Mouse (Mus musculus): ENCODE measurements at regions not wholly inside any gene's neighbourhood (a gene's known extent, or its start where the extent isn't known, plus 50 kb on each side); places are given as distances from the start of the nearest gene placed in this dataset.

GRCm38 (mm10) chr4:54282934-54283333, 457.1 kb downstream of the Tmem38b start:
- H3K4me1 ChIP-seq (ENCODE audit: control insufficient read depth, insufficient read depth, low read length) = no peaks in the 10 kb centered on the region
- H3K4me3 ChIP-seq (replicated peaks; ENCODE audit: extremely low read depth, low read depth, low read length) = no peak overlapping the region
- TF ChIP-seq CTCF (IDR thresholded peaks at IDR 0.05; ENCODE audit: insufficient read depth, low read length) (no peak), POLR2A (IDR thresholded peaks at IDR 0.05; ENCODE audit: borderline replicate concordance, extremely low read depth, low read depth, low read length) (no peak)
- 90% methylated on average over 13 of the region's 13 CpGs for WGBS
- no peak for DNase-seq

- TF ChIP-seq POLR2A (IDR thresholded peaks at IDR 0.05; ENCODE audit: borderline replicate concordance, extremely low read depth, low read depth, low read length) (no peak), CTCF (IDR thresholded peaks at IDR 0.05; ENCODE audit: insufficient read depth, low read length) (no peak)
These were observed 488.0 kb downstream of the Tmem38b start for GRCm38 (mm10) chr4:54313804-54314203.

DNA sequence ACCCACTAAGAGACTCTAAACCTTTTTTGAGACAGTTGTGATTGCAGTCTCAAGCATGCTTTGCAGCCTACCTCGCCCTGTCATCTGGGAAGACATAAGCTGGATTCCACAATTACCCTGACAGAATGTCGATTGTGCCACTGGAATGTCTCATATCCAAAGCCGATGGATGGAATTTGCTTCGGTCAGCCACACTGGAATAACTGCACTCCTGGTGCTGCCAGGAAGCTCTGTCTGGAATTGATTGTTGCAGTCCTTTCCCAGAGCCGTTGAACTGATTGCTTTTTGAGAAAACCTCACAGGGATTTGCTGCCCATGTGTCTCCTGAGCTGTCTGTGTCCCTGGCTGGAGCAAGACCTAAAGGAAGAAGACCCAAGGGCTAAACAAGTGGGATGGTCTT, 499.0 kb downstream of the Tmem38b start:
- no peak for DNase-seq
- Histone ChIP-seq H3K4me3 (replicated peaks; ENCODE audit: extremely low read depth, low read depth, low read length) (no peak overlapping the region), H3K4me1 (ENCODE audit: control insufficient read depth, insufficient read depth, low read length) (no peaks in the 10 kb centered on the region)
- no peak for TF ChIP-seq POLR2A (IDR thresholded peaks at IDR 0.05; ENCODE audit: borderline replicate concordance, extremely low read depth, low read depth, low read length)
- 59% methylated on average over 5 of the region's 5 CpGs for WGBS

More at GRCm38 (mm10) chr4:54313804-54314203, 488.0 kb downstream of the Tmem38b start:
- no peak overlapping the region for H3K4me3 ChIP-seq (replicated peaks; ENCODE audit: extremely low read depth, low read depth, low read length)
- H3K4me1 ChIP-seq (ENCODE audit: control insufficient read depth, insufficient read depth, low read length) = no peaks in the 10 kb centered on the region
- WGBS = 63% methylated on average over 1 of the region's 1 CpGs
- DNase-seq = no peak

DNA sequence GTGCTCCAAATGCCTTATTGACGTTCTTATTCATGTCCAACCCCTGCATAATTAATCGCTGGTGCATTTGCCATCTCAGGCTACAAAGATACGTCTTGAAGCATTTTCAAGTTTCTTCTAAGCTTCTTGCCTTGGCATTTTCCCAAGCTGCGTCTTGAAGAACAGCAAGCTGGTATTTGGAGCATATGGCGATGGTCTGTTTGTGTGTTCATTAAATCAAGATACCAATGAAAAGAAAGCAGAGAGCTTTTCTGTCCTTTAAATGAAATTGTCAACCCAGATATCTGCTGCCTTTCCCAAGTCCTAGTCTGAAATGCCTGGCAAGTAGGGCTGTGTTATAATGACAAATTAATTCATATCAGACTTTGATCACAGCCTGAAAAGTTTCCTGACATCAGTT, 502.4 kb downstream of the Tmem38b start:
- TF ChIP-seq POLR2A (IDR thresholded peaks at IDR 0.05; ENCODE audit: borderline replicate concordance, extremely low read depth, low read depth, low read length) (no peak), CTCF (IDR thresholded peaks at IDR 0.05; ENCODE audit: insufficient read depth, low read length) (no peak)

GRCm38 (mm10) chr4:54328711-54329427, 503.0 kb downstream of the Tmem38b start:
- no peak for DNase-seq
- Histone ChIP-seq H3K4me3 (replicated peaks; ENCODE audit: extremely low read depth, low read depth, low read length) (no peak overlapping the region), H3K4me1 (ENCODE audit: control insufficient read depth, insufficient read depth, low read length) (0 out of 2 replicates have a peak, but pooled peaks cover 2% of the 10 kb centered on the region)
- 0 out of 2 replicates have a peak, but pooled peaks have one; percentile 7 for TF ChIP-seq CTCF (IDR thresholded peaks at IDR 0.05; ENCODE audit: insufficient read depth, low read length)
- TF ChIP-seq POLR2A (IDR thresholded peaks at IDR 0.05; ENCODE audit: borderline replicate concordance, extremely low read depth, low read depth, low read length) = no peak
- 81% methylated on average over 17 of the region's 17 CpGs for WGBS

More for the DNA sequence above, 502.4 kb downstream of the Tmem38b start:
- Histone ChIP-seq H3K4me1 (ENCODE audit: control insufficient read depth, insufficient read depth, low read length) (0 out of 2 replicates have a peak, but pooled peaks cover 2% of the 10 kb centered on the region), H3K4me3 (replicated peaks; ENCODE audit: extremely low read depth, low read depth, low read length) (no peak overlapping the region)
- no peak for DNase-seq
- WGBS = 75% methylated on average over 5 of the region's 5 CpGs

DNA sequence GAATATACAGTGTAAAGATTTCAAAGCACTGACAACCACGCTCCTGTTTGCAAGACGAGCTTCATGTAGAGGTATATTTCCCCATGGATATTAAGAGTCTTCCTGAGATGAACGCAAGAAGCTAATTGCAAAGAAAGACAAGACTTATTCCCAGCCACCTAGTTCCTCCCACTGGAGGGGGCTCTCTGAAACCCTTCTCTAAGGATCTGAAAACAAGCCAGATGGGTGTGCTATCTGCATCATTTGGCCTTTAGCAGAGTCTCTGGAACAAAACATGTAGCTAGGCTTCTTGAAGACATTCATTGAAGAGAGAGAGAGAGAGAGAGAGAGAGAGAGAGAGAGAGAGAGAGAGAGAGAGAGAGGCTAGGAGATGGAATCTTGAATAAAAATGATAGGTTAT, 504.8 kb downstream of the Tmem38b start:
- TF ChIP-seq CTCF (IDR thresholded peaks at IDR 0.05; ENCODE audit: insufficient read depth, low read length) (no peak), POLR2A (IDR thresholded peaks at IDR 0.05; ENCODE audit: borderline replicate concordance, extremely low read depth, low read depth, low read length) (no peak)
- no peak overlapping the region for H3K4me3 ChIP-seq (replicated peaks; ENCODE audit: extremely low read depth, low read depth, low read length)
- no peak for DNase-seq
- 87% methylated on average over 3 of the region's 3 CpGs for WGBS
- H3K4me1 ChIP-seq (ENCODE audit: control insufficient read depth, insufficient read depth, low read length) = 0 out of 2 replicates have a peak, but pooled peaks cover 2% of the 10 kb centered on the region

- no peak for DNase-seq
- 22% methylated on average over 12 of the region's 12 CpGs for WGBS
- H3K4me1 ChIP-seq (ENCODE audit: control insufficient read depth, insufficient read depth, low read length) = 0 out of 2 replicates have a peak, but pooled peaks cover 2% of the 10 kb centered on the region
- H3K4me3 ChIP-seq (replicated peaks; ENCODE audit: extremely low read depth, low read depth, low read length) = no peak overlapping the region
- TF ChIP-seq CTCF (IDR thresholded peaks at IDR 0.05; ENCODE audit: insufficient read depth, low read length) = no peak
- no peak for TF ChIP-seq POLR2A (IDR thresholded peaks at IDR 0.05; ENCODE audit: borderline replicate concordance, extremely low read depth, low read depth, low read length)
These were observed 505.9 kb downstream of the Tmem38b start for GRCm38 (mm10) chr4:54331588-54332211.

- TF ChIP-seq CTCF (IDR thresholded peaks at IDR 0.05; ENCODE audit: insufficient read depth, low read length) = no peak
- no peak for TF ChIP-seq POLR2A (IDR thresholded peaks at IDR 0.05; ENCODE audit: borderline replicate concordance, extremely low read depth, low read depth, low read length)
- 83% methylated on average over 7 of the region's 7 CpGs for whole genome bisulfite sequencing
- DNase-seq = no peak
- 0 out of 2 replicates have a peak, but pooled peaks cover 2% of the 10 kb centered on the region for H3K4me1 ChIP-seq (ENCODE audit: control insufficient read depth, insufficient read depth, low read length)
- no peak overlapping the region for H3K4me3 ChIP-seq (replicated peaks; ENCODE audit: extremely low read depth, low read depth, low read length)
These were observed 506.4 kb downstream of the Tmem38b start for GRCm38 (mm10) chr4:54332261-54332660.

DNA sequence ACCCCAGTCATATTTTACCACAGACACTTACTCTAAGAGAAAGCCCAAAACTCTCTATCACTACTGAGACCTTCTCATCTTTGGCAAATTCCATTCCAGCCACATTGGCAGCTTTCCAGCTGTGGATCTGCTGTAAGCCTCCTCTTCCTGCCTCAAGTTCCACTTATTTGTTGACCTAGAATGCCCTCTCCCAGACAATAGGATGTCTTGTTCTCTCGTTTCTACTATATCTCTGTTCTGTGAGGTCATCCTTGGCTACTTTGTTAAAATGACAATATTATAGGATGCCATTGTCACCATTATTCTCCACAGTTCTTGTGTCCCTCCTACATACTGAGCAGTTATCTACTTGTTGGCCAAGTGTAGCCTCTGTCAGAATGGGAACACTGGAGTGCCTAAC, 512.7 kb downstream of the Tmem38b start:
- TF ChIP-seq POLR2A (IDR thresholded peaks at IDR 0.05; ENCODE audit: borderline replicate concordance, extremely low read depth, low read depth, low read length) = no peak
- no peak for TF ChIP-seq CTCF (IDR thresholded peaks at IDR 0.05; ENCODE audit: insufficient read depth, low read length)
- Histone ChIP-seq H3K4me1 (ENCODE audit: control insufficient read depth, insufficient read depth, low read length) (peaks cover 4% of the 10 kb centered on the region), H3K4me3 (replicated peaks; ENCODE audit: extremely low read depth, low read depth, low read length) (no peak overlapping the region)
- 6% methylated on average over 1 of the region's 1 CpGs for WGBS
- DNase-seq = no peak

DNA sequence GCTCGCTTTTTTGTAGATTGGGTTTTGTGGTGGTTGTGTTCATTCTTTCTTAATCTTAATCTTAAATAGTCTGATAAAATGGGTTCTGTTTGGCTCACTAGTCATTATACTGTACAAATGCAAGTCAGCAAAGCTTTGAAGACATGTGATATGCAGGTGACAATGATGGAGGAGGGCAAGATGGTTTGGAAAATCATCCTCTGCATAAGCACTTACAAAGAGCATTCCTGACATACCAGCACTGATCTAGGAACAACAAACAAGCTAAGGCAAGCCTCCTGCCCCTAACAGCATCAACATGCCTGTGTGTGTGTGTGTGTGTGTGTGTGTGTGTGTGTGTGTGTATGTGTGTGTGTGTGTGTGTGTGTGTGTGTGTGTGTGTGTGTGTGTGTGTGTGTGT, 514.3 kb downstream of the Tmem38b start:
- no peak for DNase-seq
- 91% methylated on average over 1 of the region's 1 CpGs for WGBS
- Histone ChIP-seq H3K4me1 (ENCODE audit: control insufficient read depth, insufficient read depth, low read length) (peaks cover 4% of the 10 kb centered on the region), H3K4me3 (replicated peaks; ENCODE audit: extremely low read depth, low read depth, low read length) (no peak overlapping the region)
- TF ChIP-seq POLR2A (IDR thresholded peaks at IDR 0.05; ENCODE audit: borderline replicate concordance, extremely low read depth, low read depth, low read length) (no peak), CTCF (IDR thresholded peaks at IDR 0.05; ENCODE audit: insufficient read depth, low read length) (no peak)
